26 mouse cellular contexts compared by ENCODE assay signal in genomic region chr9:93044298-93044912, GRCm38 (mm10).
DNase-seq lines count a peak whose midpoint lies in the region; ATAC-seq and TF ChIP-seq lines count a peak whose summit lies in the region.
"Had no signal": no experiment of that assay in that cellular context is flagged by ENCODE, and none has a peak within 500 bp of the region (broad histone marks: within the 10 kb centered on the region; RNA-seq: fewer than 3 reads in every experiment).

No protein-coding gene starts in this region.

- no peak overlapping the region for H3K4me2 ChIP-seq in embryonic facial prominence, embryonic 14.5 days (ENCODE audit: low read depth, low read length)
- H3K4me2 ChIP-seq: embryonic facial prominence, embryonic 15.5 days; heart, embryonic 12.5 days; neural tube, embryonic 13.5 days had no signal

- peak; percentile 23 for DNase-seq in embryonic facial prominence, embryonic 14.5 days (ENCODE audit: low spot score)
- no peak for DNase-seq in embryonic facial prominence, embryonic 10.5 days (ENCODE audit: low spot score)
- DNase-seq in left cerebral cortex, adult 11 months (ENCODE audit: low spot score), result peak; percentile 0
- DNase-seq in left cerebral cortex, adult 2 months (ENCODE audit: extremely low spot score in 1 of 2, low spot score in 2 of 2), result no peak
- peak; percentile 1 for DNase-seq in retina, postnatal 1 day
- no peak for DNase-seq in retina, embryonic 14.5 days (ENCODE audit: low spot score)
- peak; percentile 38 for DNase-seq in telencephalon, adult 2 months (ENCODE audit: low read depth, low spot score)
- DNase-seq: adrenal gland, postnatal 10 days; cerebellum, adult 8-10 months; cerebellum, postnatal 36 days; embryo, embryonic 11 days; gastrocnemius, postnatal 25 days; heart, adult 18-20 months; heart, postnatal 10 days; kidney, postnatal 25 days; layer of hippocampus, postnatal 36 days; lung, postnatal 4 days; right cerebral cortex, postnatal 25 days; thymus, postnatal 25 days had no signal

- 64% methylated on average over 10 of the region's 10 CpGs for WGBS in embryonic facial prominence, embryonic 14.5 days
- WGBS in embryonic facial prominence, embryonic 10.5 days, result 79% methylated on average over 10 of the region's 10 CpGs

- intact Hi-C loops in left cerebral cortex, adult 2 months (cut with DNase I), result no loop called here

- H3K27me3 ChIP-seq in embryonic facial prominence, embryonic 14.5 days (replicated peaks; ENCODE audit: control insufficient read depth, insufficient read depth, low read length), result no peaks in the 10 kb centered on the region
- H3K27me3 ChIP-seq in embryonic facial prominence, embryonic 10.5 days (replicated peaks; ENCODE audit: low read depth, poor library complexity, severe bottlenecking), result no peaks in the 10 kb centered on the region
- H3K27me3 ChIP-seq: embryonic facial prominence, embryonic 15.5 days; heart, embryonic 12.5 days; neural tube, embryonic 13.5 days had no signal

- no peak for ATAC-seq in embryonic facial prominence, embryonic 14.5 days (ENCODE audit: low read depth)
- ATAC-seq: forebrain, embryonic 14.5 days; intestine, postnatal 0 days had no signal

- H3K9me3 ChIP-seq in embryonic facial prominence, embryonic 14.5 days (ENCODE audit: control insufficient read depth, low read length), result no peaks in the 10 kb centered on the region
- no peaks in the 10 kb centered on the region for H3K9me3 ChIP-seq in embryonic facial prominence, embryonic 10.5 days
- H3K9me3 ChIP-seq: embryonic facial prominence, embryonic 15.5 days; heart, embryonic 12.5 days; hindbrain, embryonic 10.5 days; neural tube, embryonic 13.5 days had no signal

- no peak overlapping the region for H3K9ac ChIP-seq in embryonic facial prominence, embryonic 14.5 days (ENCODE audit: low read depth, low read length)
- H3K9ac ChIP-seq: embryonic facial prominence, embryonic 15.5 days; heart, embryonic 12.5 days; neural tube, embryonic 13.5 days had no signal

- no peaks in the 10 kb centered on the region for H3K4me1 ChIP-seq in embryonic facial prominence, embryonic 14.5 days (ENCODE audit: control insufficient read depth, insufficient read depth, low read length)
- H3K4me1 ChIP-seq in embryonic facial prominence, embryonic 10.5 days, result no peaks in the 10 kb centered on the region
- H3K4me1 ChIP-seq: embryonic facial prominence, embryonic 15.5 days; heart, embryonic 12.5 days; hindbrain, embryonic 10.5 days; neural tube, embryonic 13.5 days had no signal

- TF ChIP-seq CTCF in left cerebral cortex, adult 2 months (IDR thresholded peaks at IDR 0.05), result no peak

- no peak overlapping the region for H3K4me3 ChIP-seq in embryonic facial prominence, embryonic 14.5 days (ENCODE audit: low read depth, low read length)
- H3K4me3 ChIP-seq in embryonic facial prominence, embryonic 10.5 days, result no peak overlapping the region
- no peak overlapping the region for H3K4me3 ChIP-seq in left cerebral cortex, adult 2 months
- H3K4me3 ChIP-seq: embryonic facial prominence, embryonic 15.5 days; heart, embryonic 12.5 days; hindbrain, embryonic 10.5 days; myocyte; neural tube, embryonic 13.5 days had no signal

- H3K27ac ChIP-seq in embryonic facial prominence, embryonic 14.5 days (replicated peaks; ENCODE audit: low read depth, low read length), result no peak overlapping the region
- H3K27ac ChIP-seq in embryonic facial prominence, embryonic 10.5 days (replicated peaks), result no peak overlapping the region
- no peak overlapping the region for H3K27ac ChIP-seq in left cerebral cortex, adult 2 months
- H3K27ac ChIP-seq: embryonic facial prominence, embryonic 15.5 days; hindbrain, embryonic 10.5 days; neural tube, embryonic 13.5 days had no signal

- no peaks in the 10 kb centered on the region for H3K36me3 ChIP-seq in embryonic facial prominence, embryonic 14.5 days (ENCODE audit: control insufficient read depth, insufficient read depth, low read length)
- H3K36me3 ChIP-seq in embryonic facial prominence, embryonic 10.5 days (replicated peaks), result no peaks in the 10 kb centered on the region
- H3K36me3 ChIP-seq: embryonic facial prominence, embryonic 15.5 days; heart, embryonic 12.5 days; hindbrain, embryonic 10.5 days; neural tube, embryonic 13.5 days had no signal

Comparison
In these comparisons a context has a peak if more than half of its experiments do, and no peak if none do; other contexts are left out.
1. DNase-seq: peak in embryonic facial prominence, embryonic 14.5 days (single experiment), left cerebral cortex, adult 11 months (single experiment), retina, postnatal 1 day (single experiment) and telencephalon, adult 2 months (single experiment); none in embryonic facial prominence, embryonic 10.5 days (single experiment), left cerebral cortex, adult 2 months (0 of 2) and retina, embryonic 14.5 days (single experiment).